Mouse (Mus musculus) neural tube, embryonic 12.5 days (tissue): ENCODE measurements at regions not wholly inside any gene's neighbourhood (a gene's known extent, or its start where the extent isn't known, plus 50 kb on each side); places are given as distances from the start of the nearest gene placed in this dataset.

ENCODE experiments used
- ATAC-seq: fragments of 200-750 bp; cut with Nextera tagmentation; 2 replicates; pipeline ENCODE4 v1.8.0; 2017; ENCODE audit warnings: low read depth, mild to moderate bottlenecking, moderate TSS enrichment, moderate library complexity; ENCODE audit not compliant: low FRiP score
- H3K27ac ChIP-seq: fragments of 300-500 bp; sonication (generic); 2 replicates; pipeline ENCODE4 v1.5.1; 2016
- H3K27me3 ChIP-seq: fragments of 300-500 bp; sonication (generic); replicated peaks from 2 replicates; pipeline ENCODE4 v1.6.1; 2016; ENCODE audit warnings: mild to moderate bottlenecking
- H3K36me3 ChIP-seq: fragments of 300-500 bp; sonication (generic); 2 replicates; pipeline ENCODE4 v1.6.1; 2016; ENCODE audit warnings: mild to moderate bottlenecking
- H3K4me1 ChIP-seq: fragments of 300-500 bp; sonication (generic); 2 replicates; pipeline ENCODE4 v1.6.1; 2016
- H3K4me2 ChIP-seq: fragments of 300-500 bp; sonication (generic); replicated peaks from 2 replicates; pipeline ENCODE4 v1.6.1; 2016; ENCODE audit warnings: mild to moderate bottlenecking
- H3K4me3 ChIP-seq: fragments of 300-500 bp; sonication (generic); 2 replicates; pipeline ENCODE4 v1.5.1; 2016
- H3K9ac ChIP-seq: fragments of 300-500 bp; sonication (generic); 2 replicates; pipeline ENCODE4 v1.6.1; 2016; ENCODE audit warnings: mild to moderate bottlenecking
- H3K9me3 ChIP-seq: fragments of 300-500 bp; sonication (generic); 2 replicates; pipeline ENCODE4 v1.6.1; 2016; ENCODE audit warnings: mild to moderate bottlenecking
- WGBS: fragments of 180-500 bp; shearing (Covaris S2); methylation state at CpG from one replicate; pipeline ENCODE4 v1.1.7; 2016; 5-methylcytosine and 5-hydroxymethylcytosine counted together

DNA sequence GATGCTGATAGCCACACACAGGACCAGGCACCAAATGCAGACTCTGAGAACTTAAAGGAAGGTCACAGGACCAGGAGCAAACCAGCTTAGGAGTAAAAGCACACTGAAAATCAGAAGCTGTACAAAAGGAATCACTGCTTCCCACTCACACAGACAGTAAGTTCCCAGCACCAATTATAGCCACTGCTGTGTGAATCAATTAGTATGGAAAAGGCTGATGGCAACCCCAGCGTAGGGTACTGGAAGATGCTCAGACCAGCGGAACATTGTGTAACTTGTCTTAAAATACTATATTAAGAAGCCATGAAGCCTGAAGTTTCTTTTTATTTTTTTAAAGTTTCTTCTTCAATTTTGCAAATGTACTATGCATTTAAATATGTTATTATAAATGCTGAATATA lies 115.8 kb downstream of the Lnpk start:
- Histone ChIP-seq H3K27me3 (no peaks in the 10 kb centered on the region), H3K36me3 (no peaks in the 10 kb centered on the region), H3K9ac (no peak overlapping the region), H3K9me3 (no peaks in the 10 kb centered on the region), H3K4me1 (no peaks in the 10 kb centered on the region), H3K27ac (no peak overlapping the region), H3K4me2 (no peak overlapping the region), H3K4me3 (no peak overlapping the region)
- 97% methylated on average over 2 of the region's 2 CpGs for WGBS
- no peak for ATAC-seq

GRCm38 (mm10) chr2:74461211-74461844 lies 117.9 kb downstream of the Lnpk start:
- WGBS = 46% methylated on average over 11 of the region's 11 CpGs
- no peak overlapping the region for H3K4me2 ChIP-seq
- H3K4me3 ChIP-seq = no peak overlapping the region
- H3K9me3 ChIP-seq = no peaks in the 10 kb centered on the region
- H3K9ac ChIP-seq = no peak overlapping the region
- H3K27ac ChIP-seq = no peak overlapping the region
- no peaks in the 10 kb centered on the region for H3K36me3 ChIP-seq
- no peaks in the 10 kb centered on the region for H3K4me1 ChIP-seq
- H3K27me3 ChIP-seq = no peaks in the 10 kb centered on the region
- ATAC-seq = no peak

GRCm38 (mm10) chr2:74454431-74454830 lies 124.8 kb downstream of the Lnpk start:
- no peak overlapping the region for H3K4me3 ChIP-seq
- H3K27ac ChIP-seq = no peak overlapping the region
- no peak overlapping the region for H3K4me2 ChIP-seq
- no peak for ATAC-seq
- no peak overlapping the region for H3K9ac ChIP-seq
- H3K9me3 ChIP-seq = no peaks in the 10 kb centered on the region
- WGBS = 81% methylated on average over 4 of the region's 4 CpGs
- H3K4me1 ChIP-seq = peaks cover 20% of the 10 kb centered on the region
- H3K36me3 ChIP-seq = no peaks in the 10 kb centered on the region
- H3K27me3 ChIP-seq = no peaks in the 10 kb centered on the region

DNA sequence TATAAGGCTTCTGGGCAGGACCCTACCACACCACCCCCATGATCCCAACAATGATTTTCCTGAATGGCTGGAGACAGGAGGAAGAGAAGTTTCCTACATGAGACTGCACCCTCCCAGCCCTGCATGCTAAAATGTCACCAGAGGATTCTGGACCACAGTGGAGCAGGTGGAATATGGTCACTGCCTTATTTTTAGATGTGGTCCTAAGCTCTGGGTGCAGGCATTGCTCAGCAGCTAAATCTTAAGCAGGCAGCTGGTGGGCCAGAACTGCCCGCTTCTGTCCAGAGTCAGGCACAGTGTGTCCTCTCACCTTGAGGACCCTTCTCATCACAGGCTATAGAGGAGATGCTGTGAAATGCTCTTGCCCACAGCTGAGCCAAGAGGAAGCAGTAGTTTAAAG lies 126.6 kb downstream of the Lnpk start:
- H3K4me1 ChIP-seq = peaks cover 23% of the 10 kb centered on the region
- 100% methylated on average over 1 of the region's 1 CpGs for WGBS
- no peaks in the 10 kb centered on the region for H3K9me3 ChIP-seq
- no peak overlapping the region for H3K4me3 ChIP-seq
- ATAC-seq = no peak
- no peak overlapping the region for H3K9ac ChIP-seq
- H3K4me2 ChIP-seq = no peak overlapping the region
- H3K27ac ChIP-seq = no peak overlapping the region
- no peaks in the 10 kb centered on the region for H3K36me3 ChIP-seq
- H3K27me3 ChIP-seq = no peaks in the 10 kb centered on the region

GRCm38 (mm10) chr2:74451578-74451977 lies 127.7 kb downstream of the Lnpk start:
- Histone ChIP-seq H3K36me3 (no peaks in the 10 kb centered on the region), H3K9me3 (no peaks in the 10 kb centered on the region), H3K4me2 (no peak overlapping the region), H3K4me3 (no peak overlapping the region), H3K27me3 (no peaks in the 10 kb centered on the region), H3K4me1 (peaks cover 23% of the 10 kb centered on the region), H3K27ac (no peak overlapping the region), H3K9ac (no peak overlapping the region)
- WGBS = 29% methylated on average over 6 of the region's 6 CpGs
- no peak for ATAC-seq

- H3K27me3 ChIP-seq = no peaks in the 10 kb centered on the region
Observed at GRCm38 (mm10) chr2:74451038-74451437, 128.2 kb downstream of the Lnpk start.

DNA sequence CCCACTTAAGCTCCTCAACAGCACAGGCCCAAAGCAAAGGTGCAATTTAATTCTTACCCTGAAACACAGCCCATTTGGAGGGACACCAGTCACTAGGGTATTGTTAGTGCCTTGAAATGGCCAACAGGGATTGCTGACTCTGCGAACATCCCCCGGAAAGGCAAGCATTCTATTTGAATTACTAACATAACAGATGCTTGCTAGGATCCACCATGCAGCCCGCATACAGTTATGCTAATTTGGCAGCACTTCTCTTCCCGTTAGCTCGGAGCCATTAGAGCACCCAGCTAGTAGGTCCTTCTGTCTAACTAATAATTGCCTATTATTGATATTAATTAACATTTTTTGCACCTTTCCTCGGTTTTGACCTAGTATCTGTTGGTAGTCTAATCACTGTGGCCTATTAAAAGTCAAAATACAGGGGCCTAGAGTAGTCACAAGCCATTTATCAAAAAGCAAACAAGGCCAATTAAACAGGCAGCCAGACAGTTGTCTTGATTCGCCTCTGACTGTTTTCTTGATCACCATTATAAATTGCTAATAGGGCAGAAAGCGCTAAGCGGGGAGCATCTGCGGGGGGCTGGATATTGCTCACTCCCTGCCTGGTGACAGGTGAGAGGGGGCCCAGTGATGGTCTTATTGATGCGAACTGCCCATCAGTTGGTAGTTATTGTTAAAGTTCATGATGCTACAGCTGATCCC lies 129.0 kb downstream of the Lnpk start:
- no peaks in the 10 kb centered on the region for H3K9me3 ChIP-seq
- peak; percentile 72 for ATAC-seq
- no peak overlapping the region for H3K4me3 ChIP-seq
- H3K27ac ChIP-seq = no peak overlapping the region
- peaks cover 23% of the 10 kb centered on the region for H3K4me1 ChIP-seq
- 0 out of 2 replicates have a peak overlapping the region, but pooled peaks have one; percentile 12 for H3K4me2 ChIP-seq
- 35% methylated on average over 11 of the region's 11 CpGs for WGBS
- no peaks in the 10 kb centered on the region for H3K27me3 ChIP-seq
- no peak overlapping the region for H3K9ac ChIP-seq
- H3K36me3 ChIP-seq = no peaks in the 10 kb centered on the region

More at GRCm38 (mm10) chr2:74451038-74451437, 128.2 kb downstream of the Lnpk start:
- Histone ChIP-seq H3K4me1 (peaks cover 23% of the 10 kb centered on the region), H3K36me3 (no peaks in the 10 kb centered on the region), H3K27ac (no peak overlapping the region), H3K4me3 (no peak overlapping the region), H3K9ac (no peak overlapping the region), H3K9me3 (no peaks in the 10 kb centered on the region), H3K4me2 (no peak overlapping the region)
- WGBS = 33% methylated on average over 4 of the region's 4 CpGs
- ATAC-seq = peak; percentile 70

- no peaks in the 10 kb centered on the region for H3K36me3 ChIP-seq
- H3K4me1 ChIP-seq = no peaks in the 10 kb centered on the region
- H3K9ac ChIP-seq = no peak overlapping the region
- no peak overlapping the region for H3K4me3 ChIP-seq
- no peak overlapping the region for H3K4me2 ChIP-seq
- H3K27ac ChIP-seq = no peak overlapping the region
- peaks cover 9% of the 10 kb centered on the region; the same call in 1 of the 2 replicates for H3K9me3 ChIP-seq
- ATAC-seq = no peak
- 90% methylated on average over 13 of the region's 13 CpGs for WGBS
- no peaks in the 10 kb centered on the region for H3K27me3 ChIP-seq
Observed at GRCm38 (mm10) chr2:74435184-74435911, 143.9 kb downstream of the Lnpk start.

- no peak overlapping the region for H3K9ac ChIP-seq
- 22% methylated on average over 15 of the region's 15 CpGs for WGBS
- H3K27ac ChIP-seq = peak overlapping the region; percentile 37; the same call in 1 of the 2 replicates
- no peaks in the 10 kb centered on the region for H3K9me3 ChIP-seq
- H3K4me2 ChIP-seq = peak overlapping the region; percentile 45
- no peaks in the 10 kb centered on the region for H3K27me3 ChIP-seq
- H3K4me1 ChIP-seq = peaks cover 9% of the 10 kb centered on the region; the same call in 1 of the 2 replicates
- no peak overlapping the region for H3K4me3 ChIP-seq
- H3K36me3 ChIP-seq = no peaks in the 10 kb centered on the region
- ATAC-seq = peak; percentile 97
Observed at GRCm38 (mm10) chr2:74426746-74427145, 152.5 kb downstream of the Lnpk start.

DNA sequence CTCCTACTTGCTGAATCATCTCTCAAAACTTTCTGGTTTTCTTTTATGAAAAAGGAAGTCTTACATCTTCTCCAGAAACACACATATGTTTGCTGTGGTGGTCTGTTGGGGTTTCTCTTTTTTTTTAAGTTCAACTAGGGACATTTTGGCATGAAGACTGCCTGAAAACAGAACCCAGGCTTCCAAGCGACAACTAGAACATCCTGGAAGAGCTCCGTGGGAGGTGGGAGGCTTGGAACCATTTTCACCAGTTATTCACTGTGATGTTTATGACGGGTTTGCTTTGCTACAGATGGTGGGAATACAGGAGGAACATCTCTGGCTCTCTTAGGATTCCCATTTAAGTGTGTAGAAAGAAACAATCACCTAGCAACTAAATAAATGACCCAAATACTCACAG lies 154.5 kb downstream of the Lnpk start:
- Histone ChIP-seq H3K4me1 (peaks cover 9% of the 10 kb centered on the region; the same call in 1 of the 2 replicates), H3K27me3 (no peaks in the 10 kb centered on the region), H3K4me2 (no peak overlapping the region), H3K9ac (no peak overlapping the region), H3K36me3 (no peaks in the 10 kb centered on the region), H3K27ac (no peak overlapping the region), H3K9me3 (no peaks in the 10 kb centered on the region), H3K4me3 (no peak overlapping the region)
- no peak for ATAC-seq
- 89% methylated on average over 3 of the region's 3 CpGs for WGBS

GRCm38 (mm10) chr2:74416097-74416496 lies 163.1 kb downstream of the Lnpk start:
- Histone ChIP-seq H3K4me3 (no peak overlapping the region), H3K4me2 (no peak overlapping the region), H3K36me3 (no peaks in the 10 kb centered on the region), H3K9me3 (no peaks in the 10 kb centered on the region), H3K27ac (no peak overlapping the region), H3K4me1 (no peaks in the 10 kb centered on the region), H3K9ac (no peak overlapping the region), H3K27me3 (no peaks in the 10 kb centered on the region)
- ATAC-seq = peak; percentile 33; the same call in 1 of the 2 replicates
- WGBS = 30% methylated on average over 4 of the region's 4 CpGs

DNA sequence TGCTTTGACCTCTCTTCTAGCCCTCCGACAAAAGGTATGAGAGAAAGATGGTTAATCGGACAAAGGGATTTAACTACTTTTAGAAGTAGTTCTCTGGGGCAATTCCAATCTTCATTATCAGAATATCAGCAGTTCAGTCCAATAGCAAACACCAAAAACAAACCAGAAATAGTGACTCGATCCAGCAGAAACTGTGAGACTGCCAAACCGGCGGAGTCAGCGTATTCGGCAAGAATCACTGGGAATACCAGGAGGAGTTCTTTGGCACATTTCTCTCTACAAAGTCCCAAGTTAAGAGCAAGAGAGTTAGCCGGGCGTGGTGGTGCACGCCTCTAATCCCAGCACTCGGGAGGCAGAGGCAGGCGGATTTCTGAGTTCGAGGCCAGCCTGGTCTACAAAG lies 164.5 kb downstream of the Lnpk start:
- no peaks in the 10 kb centered on the region for H3K9me3 ChIP-seq
- no peaks in the 10 kb centered on the region for H3K27me3 ChIP-seq
- 94% methylated on average over 13 of the region's 13 CpGs for WGBS
- H3K36me3 ChIP-seq = no peaks in the 10 kb centered on the region
- H3K4me1 ChIP-seq = no peaks in the 10 kb centered on the region
- no peak overlapping the region for H3K9ac ChIP-seq
- H3K27ac ChIP-seq = no peak overlapping the region
- no peak overlapping the region for H3K4me3 ChIP-seq
- H3K4me2 ChIP-seq = no peak overlapping the region
- no peak for ATAC-seq
